Mouse (Mus musculus) limb, embryonic 12.5 days (tissue): ENCODE measurements around the gene Ghr. TPM values are rescaled to one million over a fixed set of nuclear protein-coding genes. Genes with fewer than 3 reads are reported as not detected.

Experiments used
- ATAC-seq: fragments of 200-750 bp; cut with Nextera tagmentation; 2 replicates; pipeline ENCODE4 v1.8.0; 2017; ENCODE audit warnings: low read depth, moderate TSS enrichment; ENCODE audit not compliant: insufficient number of reproducible peaks, insufficient read depth, low FRiP score, low TSS enrichment
- H3K27ac ChIP-seq: fragments of 300-500 bp; sonication (generic); 2 replicates; pipeline ENCODE4 v1.5.1; 2016; ENCODE audit warnings: mild to moderate bottlenecking, moderate library complexity
- H3K27me3 ChIP-seq: fragments of 300-500 bp; sonication (generic); 2 replicates; pipeline ENCODE4 v1.6.1; 2016; ENCODE audit warnings: mild to moderate bottlenecking, moderate library complexity
- H3K36me3 ChIP-seq: fragments of 300-500 bp; sonication (generic); 2 replicates; pipeline ENCODE4 v1.6.1; 2016; ENCODE audit warnings: mild to moderate bottlenecking, moderate library complexity
- H3K4me1 ChIP-seq: fragments of 300-500 bp; sonication (generic); replicated peaks from 2 replicates; pipeline ENCODE4 v1.6.1; 2016
- H3K4me2 ChIP-seq: fragments of 300-500 bp; sonication (generic); 2 replicates; pipeline ENCODE4 v1.6.1; 2016; ENCODE audit warnings: mild to moderate bottlenecking, moderate library complexity
- H3K4me3 ChIP-seq: fragments of 300-500 bp; sonication (generic); replicated peaks from 2 replicates; pipeline ENCODE4 v1.5.1; 2016; ENCODE audit warnings: mild to moderate bottlenecking
- H3K9ac ChIP-seq: fragments of 300-500 bp; sonication (generic); replicated peaks from 2 replicates; pipeline ENCODE4 v1.6.1; 2016; ENCODE audit warnings: mild to moderate bottlenecking, moderate library complexity
- H3K9me3 ChIP-seq: fragments of 300-500 bp; sonication (generic); 2 replicates; pipeline ENCODE4 v1.6.1; 2016; ENCODE audit warnings: mild to moderate bottlenecking, moderate library complexity
- WGBS: fragments of 180-500 bp; shearing (Covaris S2); methylation state at CpG from one replicate; pipeline ENCODE4 v1.1.7; 2016; 5-methylcytosine and 5-hydroxymethylcytosine counted together
- polyA plus RNA-seq: library from polyadenylated mRNA; unstranded; fragments of >200 nt; fragmentation: Nextera tagmentation; extraction: Ambion mirVana; gene quantifications from 2 replicates; pipeline ENCODE4 v1.2.1, GENCODE M21; 2016

Ghr gene
- polyA plus RNA-seq, 1 experiment from 2014 or later: 35.8 TPM

- Histone ChIP-seq H3K27ac (no peak overlapping the region), H3K9me3 (no peaks in the 10 kb centered on the region), H3K4me2 (no peak overlapping the region), H3K4me1 (no peaks in the 10 kb centered on the region), H3K36me3 (peaks cover 11% of the 10 kb centered on the region), H3K9ac (no peak overlapping the region), H3K27me3 (no peaks in the 10 kb centered on the region), H3K4me3 (no peak overlapping the region)
- 76% methylated on average over 2 of the region's 2 CpGs for WGBS
- no peak for ATAC-seq
Measured at GRCm38 (mm10) chr15:3331813-3332212, 251.5 kb downstream of the Ghr start.

GRCm38 (mm10) chr15:3330291-3330690 lies 253.0 kb downstream of the Ghr start:
- Histone ChIP-seq H3K4me2 (no peak overlapping the region), H3K9ac (no peak overlapping the region), H3K9me3 (no peaks in the 10 kb centered on the region), H3K27me3 (no peaks in the 10 kb centered on the region), H3K36me3 (peaks cover 11% of the 10 kb centered on the region), H3K4me1 (no peaks in the 10 kb centered on the region), H3K4me3 (no peak overlapping the region), H3K27ac (no peak overlapping the region)
- ATAC-seq: no peak
- WGBS: 69% methylated on average over 1 of the region's 1 CpGs

GRCm38 (mm10) chr15:3323041-3323440 lies 260.3 kb downstream of the Ghr start:
- Histone ChIP-seq H3K36me3 (peaks cover 10% of the 10 kb centered on the region; the same call in 1 of the 2 replicates), H3K27me3 (no peaks in the 10 kb centered on the region), H3K9me3 (no peaks in the 10 kb centered on the region), H3K4me1 (no peaks in the 10 kb centered on the region), H3K27ac (no peak overlapping the region), H3K4me2 (no peak overlapping the region), H3K9ac (no peak overlapping the region), H3K4me3 (no peak overlapping the region)
- ATAC-seq: no peak

GRCm38 (mm10) chr15:3319929-3320328 lies 263.4 kb downstream of the Ghr start:
- H3K27me3 ChIP-seq: no peaks in the 10 kb centered on the region
- H3K36me3 ChIP-seq: peaks cover 10% of the 10 kb centered on the region; the same call in 1 of the 2 replicates
- no peak overlapping the region for H3K4me2 ChIP-seq
- no peak overlapping the region for H3K9ac ChIP-seq
- H3K4me3 ChIP-seq: no peak overlapping the region
- no peak overlapping the region for H3K27ac ChIP-seq
- no peaks in the 10 kb centered on the region for H3K4me1 ChIP-seq
- WGBS: 87% methylated on average over 9 of the region's 9 CpGs
- ATAC-seq: no peak
- H3K9me3 ChIP-seq: no peaks in the 10 kb centered on the region

- Histone ChIP-seq H3K9me3 (no peaks in the 10 kb centered on the region), H3K4me3 (no peak overlapping the region), H3K9ac (no peak overlapping the region), H3K36me3 (peaks cover 10% of the 10 kb centered on the region; the same call in 1 of the 2 replicates), H3K4me1 (no peaks in the 10 kb centered on the region), H3K27me3 (no peaks in the 10 kb centered on the region), H3K4me2 (no peak overlapping the region), H3K27ac (no peak overlapping the region)
- WGBS: 76% methylated on average over 2 of the region's 2 CpGs
- ATAC-seq: no peak
Measured at GRCm38 (mm10) chr15:3316617-3317016, 266.7 kb downstream of the Ghr start.

- no peak overlapping the region for H3K4me3 ChIP-seq
- H3K27ac ChIP-seq: no peak overlapping the region
- no peaks in the 10 kb centered on the region for H3K9me3 ChIP-seq
- no peak for ATAC-seq
- no peak overlapping the region for H3K9ac ChIP-seq
- H3K27me3 ChIP-seq: no peaks in the 10 kb centered on the region
- H3K4me2 ChIP-seq: no peak overlapping the region
- no peaks in the 10 kb centered on the region for H3K4me1 ChIP-seq
- no peaks in the 10 kb centered on the region for H3K36me3 ChIP-seq
Measured at GRCm38 (mm10) chr15:3312937-3313336, 270.4 kb downstream of the Ghr start.

GRCm38 (mm10) chr15:3309856-3310255 lies 273.4 kb downstream of the Ghr start:
- no peak for ATAC-seq
- no peak overlapping the region for H3K4me3 ChIP-seq
- no peaks in the 10 kb centered on the region for H3K9me3 ChIP-seq
- H3K4me2 ChIP-seq: no peak overlapping the region
- H3K4me1 ChIP-seq: no peaks in the 10 kb centered on the region
- H3K36me3 ChIP-seq: no peaks in the 10 kb centered on the region
- no peaks in the 10 kb centered on the region for H3K27me3 ChIP-seq
- 83% methylated on average over 3 of the region's 3 CpGs for WGBS
- no peak overlapping the region for H3K9ac ChIP-seq
- no peak overlapping the region for H3K27ac ChIP-seq

GRCm38 (mm10) chr15:3303426-3303825 lies 279.9 kb downstream of the Ghr start, which contains the start of gene Ccdc152:
TSS of gene Ccdc152 (minus strand) at chr15:3303526.
- Histone ChIP-seq H3K4me1 (no peaks in the 10 kb centered on the region), H3K9me3 (no peaks in the 10 kb centered on the region), H3K4me3 (no peak within 1 kb of the TSS), H3K27ac (no peak within 1 kb of the TSS), H3K9ac (no peak within 1 kb of the TSS), H3K36me3 (no peaks in the 10 kb centered on the region), H3K4me2 (no peak within 1 kb of the TSS), H3K27me3 (no peaks in the 10 kb centered on the region)
- ATAC-seq: no peak
- 88% methylated on average over 12 of the region's 12 CpGs for WGBS

GRCm38 (mm10) chr15:3300361-3301100 lies 282.8 kb downstream of the Ghr start:
- H3K4me1 ChIP-seq: no peaks in the 10 kb centered on the region
- no peaks in the 10 kb centered on the region for H3K36me3 ChIP-seq
- H3K4me3 ChIP-seq: no peak overlapping the region
- H3K4me2 ChIP-seq: no peak overlapping the region
- ATAC-seq: no peak
- no peaks in the 10 kb centered on the region for H3K9me3 ChIP-seq
- no peak overlapping the region for H3K9ac ChIP-seq
- 73% methylated on average over 4 of the region's 4 CpGs for WGBS
- no peaks in the 10 kb centered on the region for H3K27me3 ChIP-seq
- no peak overlapping the region for H3K27ac ChIP-seq

GRCm38 (mm10) chr15:3297615-3298014 lies 285.7 kb downstream of the Ghr start:
- Histone ChIP-seq H3K36me3 (no peaks in the 10 kb centered on the region), H3K9ac (no peak overlapping the region), H3K27me3 (no peaks in the 10 kb centered on the region), H3K9me3 (no peaks in the 10 kb centered on the region), H3K27ac (no peak overlapping the region), H3K4me2 (no peak overlapping the region), H3K4me1 (no peaks in the 10 kb centered on the region), H3K4me3 (no peak overlapping the region)
- ATAC-seq: no peak
- 80% methylated on average over 8 of the region's 8 CpGs for WGBS

GRCm38 (mm10) chr15:3295986-3296385 lies 287.3 kb downstream of the Ghr start:
- Histone ChIP-seq H3K4me2 (no peak overlapping the region), H3K27ac (no peak overlapping the region), H3K27me3 (no peaks in the 10 kb centered on the region), H3K4me1 (no peaks in the 10 kb centered on the region), H3K4me3 (no peak overlapping the region), H3K9ac (no peak overlapping the region), H3K36me3 (no peaks in the 10 kb centered on the region), H3K9me3 (no peaks in the 10 kb centered on the region)
- WGBS: 85% methylated on average over 1 of the region's 1 CpGs
- no peak for ATAC-seq

GRCm38 (mm10) chr15:3293477-3293876 lies 289.8 kb downstream of the Ghr start:
- H3K4me3 ChIP-seq: no peak overlapping the region
- H3K27me3 ChIP-seq: no peaks in the 10 kb centered on the region
- no peaks in the 10 kb centered on the region for H3K4me1 ChIP-seq
- H3K27ac ChIP-seq: no peak overlapping the region
- H3K4me2 ChIP-seq: no peak overlapping the region
- H3K9me3 ChIP-seq: no peaks in the 10 kb centered on the region
- ATAC-seq: no peak
- H3K9ac ChIP-seq: no peak overlapping the region
- WGBS: 52% methylated on average over 1 of the region's 1 CpGs
- no peaks in the 10 kb centered on the region for H3K36me3 ChIP-seq
